Mouse (Mus musculus): ENCODE data around the gene Zfp870. TPM values are rescaled to one million over a fixed set of nuclear protein-coding genes. Genes with fewer than 3 reads are reported as not detected.

Gene Zfp870
- polyA plus RNA-seq, 1 experiment from 2014 or later, result 11.1 TPM

- H3K4me1 ChIP-seq (ENCODE audit: control insufficient read depth, insufficient read depth, low read length), result no peaks in the 10 kb centered on the region
- no peaks in the 10 kb centered on the region for H3K36me3 ChIP-seq (ENCODE audit: control insufficient read depth, insufficient read depth, low read length)
- H3K4me3 ChIP-seq (replicated peaks; ENCODE audit: low read depth, low read length), result no peak overlapping the region
- H3K4me2 ChIP-seq (ENCODE audit: low read length), result no peak overlapping the region
- H3K9ac ChIP-seq (replicated peaks; ENCODE audit: low read length), result no peak overlapping the region
- H3K27me3 ChIP-seq (ENCODE audit: control insufficient read depth, insufficient read depth, low read length), result no peaks in the 10 kb centered on the region
- 82% methylated on average over 10 of the region's 10 CpGs for WGBS
- no peak for ATAC-seq (ENCODE audit: low FRiP score, low TSS enrichment)
- no peak for DNase-seq
- no peak overlapping the region for H3K27ac ChIP-seq (replicated peaks; ENCODE audit: low read depth, low read length)
- H3K9me3 ChIP-seq (ENCODE audit: control insufficient read depth, low read length), result no peaks in the 10 kb centered on the region
Measured at GRCm38 (mm10) chr17:32906172-32906571, 14.7 kb upstream of the Zfp870 start.

GRCm38 (mm10) chr17:32905239-32905638 lies 13.8 kb upstream of the Zfp870 start:
- WGBS, result 10% methylated on average over 19 of the region's 19 CpGs

GRCm38 (mm10) chr17:32904414-32904813 lies 13.0 kb upstream of the Zfp870 start:
- Histone ChIP-seq H3K4me3 (replicated peaks; ENCODE audit: low read depth, low read length) (no peak overlapping the region), H3K27me3 (ENCODE audit: control insufficient read depth, insufficient read depth, low read length) (no peaks in the 10 kb centered on the region), H3K9me3 (ENCODE audit: control insufficient read depth, low read length) (no peaks in the 10 kb centered on the region), H3K27ac (replicated peaks; ENCODE audit: low read depth, low read length) (no peak overlapping the region), H3K36me3 (ENCODE audit: control insufficient read depth, insufficient read depth, low read length) (no peaks in the 10 kb centered on the region), H3K4me1 (ENCODE audit: control insufficient read depth, insufficient read depth, low read length) (no peaks in the 10 kb centered on the region), H3K4me2 (ENCODE audit: low read length) (no peak overlapping the region), H3K9ac (replicated peaks; ENCODE audit: low read length) (no peak overlapping the region)
- 69% methylated on average over 2 of the region's 2 CpGs for WGBS
- ATAC-seq (ENCODE audit: low FRiP score, low TSS enrichment) (no peak), DNase-seq (peak; percentile 20)

More at GRCm38 (mm10) chr17:32905239-32905638, 13.8 kb upstream of the Zfp870 start:
- Histone ChIP-seq H3K27ac (replicated peaks; ENCODE audit: low read depth, low read length) (no peak overlapping the region), H3K4me3 (replicated peaks; ENCODE audit: low read depth, low read length) (0 out of 2 replicates have a peak overlapping the region, but pooled peaks have one; percentile 14), H3K36me3 (ENCODE audit: control insufficient read depth, insufficient read depth, low read length) (no peaks in the 10 kb centered on the region), H3K9me3 (ENCODE audit: control insufficient read depth, low read length) (no peaks in the 10 kb centered on the region), H3K4me2 (ENCODE audit: low read length) (peak overlapping the region; percentile 41), H3K9ac (replicated peaks; ENCODE audit: low read length) (no peak overlapping the region; the same call in 1 of the 2 replicates), H3K4me1 (ENCODE audit: control insufficient read depth, insufficient read depth, low read length) (no peaks in the 10 kb centered on the region), H3K27me3 (ENCODE audit: control insufficient read depth, insufficient read depth, low read length) (no peaks in the 10 kb centered on the region)
- DNase-seq (peak; percentile 77), ATAC-seq (ENCODE audit: low FRiP score, low TSS enrichment) (no peak)

DNA sequence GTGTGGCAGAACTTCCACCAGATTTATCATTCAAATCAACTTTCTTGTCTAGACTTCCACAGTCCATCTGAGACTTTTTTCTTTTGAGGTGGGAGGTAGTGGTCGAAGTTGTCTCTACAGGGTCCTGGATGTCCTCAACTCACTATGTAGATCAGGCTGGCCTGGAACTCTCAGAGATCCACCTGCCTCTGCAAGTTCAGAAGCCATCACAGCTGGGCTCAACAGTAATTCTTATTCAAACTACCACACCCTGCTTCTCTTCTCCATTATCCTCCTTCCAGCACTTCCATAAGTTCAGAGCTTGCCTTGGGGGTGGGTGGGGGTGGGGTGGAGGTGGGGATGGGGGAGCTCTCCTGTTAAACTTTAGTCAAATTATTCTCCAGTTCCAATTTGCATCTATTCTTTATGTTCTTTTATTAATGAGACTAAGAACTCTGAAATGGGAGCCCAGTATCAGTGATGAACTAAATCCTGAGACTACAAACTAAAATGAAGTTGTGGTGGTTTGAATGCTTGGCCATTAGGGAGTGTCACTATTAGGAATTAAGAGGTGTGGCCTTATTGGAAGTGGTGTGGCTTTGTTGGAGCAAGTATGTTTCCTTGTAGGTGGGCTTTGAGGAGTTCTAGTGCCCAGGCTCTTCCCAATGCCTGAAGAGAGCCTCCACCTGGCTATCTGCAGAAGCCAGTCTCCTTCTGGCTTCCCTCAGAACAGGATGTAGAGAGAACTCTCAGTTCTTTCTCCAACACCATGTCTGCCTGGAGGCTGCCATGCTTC lies 10.5 kb upstream of the Zfp870 start:
- no peak for ATAC-seq (ENCODE audit: low FRiP score, low TSS enrichment)
- 52% methylated on average over 1 of the region's 1 CpGs for WGBS
- no peak overlapping the region for H3K4me3 ChIP-seq (replicated peaks; ENCODE audit: low read depth, low read length)

DNA sequence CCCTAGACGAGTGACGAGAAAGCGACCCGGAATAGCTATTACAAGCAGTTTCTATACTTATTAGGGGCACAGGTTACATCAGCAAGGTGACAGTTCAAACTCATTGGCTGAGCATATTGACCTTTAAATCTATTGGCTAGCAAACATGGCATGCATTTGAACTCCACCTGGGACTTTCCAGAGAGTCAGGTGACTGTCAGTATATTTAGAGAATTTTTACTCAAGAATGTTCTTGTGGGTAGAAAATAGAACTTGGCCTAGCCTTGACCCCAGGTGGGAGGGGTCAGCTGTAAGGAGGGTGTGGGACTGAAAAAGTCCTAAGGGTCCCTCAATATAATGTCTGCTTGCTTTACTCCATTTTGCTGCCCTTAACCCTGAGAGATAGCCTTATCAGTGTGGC lies 4.0 kb upstream of the Zfp870 start:
- DNase-seq (no peak), ATAC-seq (ENCODE audit: low FRiP score, low TSS enrichment) (no peak)
- no peaks in the 10 kb centered on the region for H3K9me3 ChIP-seq (ENCODE audit: control insufficient read depth, low read length)
- H3K4me3 ChIP-seq (replicated peaks; ENCODE audit: low read depth, low read length), result no peak overlapping the region
- no peaks in the 10 kb centered on the region for H3K27me3 ChIP-seq (ENCODE audit: control insufficient read depth, insufficient read depth, low read length)
- H3K27ac ChIP-seq (replicated peaks; ENCODE audit: low read depth, low read length), result no peak overlapping the region
- WGBS, result 93% methylated on average over 4 of the region's 4 CpGs
- peaks cover 5% of the 10 kb centered on the region for H3K4me1 ChIP-seq (ENCODE audit: control insufficient read depth, insufficient read depth, low read length)
- no peaks in the 10 kb centered on the region for H3K36me3 ChIP-seq (ENCODE audit: control insufficient read depth, insufficient read depth, low read length)
- no peak overlapping the region for H3K9ac ChIP-seq (replicated peaks; ENCODE audit: low read length)
- no peak overlapping the region for H3K4me2 ChIP-seq (ENCODE audit: low read length)

More for the DNA sequence above, 10.5 kb upstream of the Zfp870 start:
- Histone ChIP-seq H3K27ac (replicated peaks; ENCODE audit: low read depth, low read length) (no peak overlapping the region), H3K4me2 (ENCODE audit: low read length) (no peak overlapping the region), H3K9me3 (ENCODE audit: control insufficient read depth, low read length) (no peaks in the 10 kb centered on the region), H3K27me3 (ENCODE audit: control insufficient read depth, insufficient read depth, low read length) (no peaks in the 10 kb centered on the region), H3K36me3 (ENCODE audit: control insufficient read depth, insufficient read depth, low read length) (no peaks in the 10 kb centered on the region), H3K4me1 (ENCODE audit: control insufficient read depth, insufficient read depth, low read length) (no peaks in the 10 kb centered on the region), H3K9ac (replicated peaks; ENCODE audit: low read length) (no peak overlapping the region)
- no peak for DNase-seq

DNA sequence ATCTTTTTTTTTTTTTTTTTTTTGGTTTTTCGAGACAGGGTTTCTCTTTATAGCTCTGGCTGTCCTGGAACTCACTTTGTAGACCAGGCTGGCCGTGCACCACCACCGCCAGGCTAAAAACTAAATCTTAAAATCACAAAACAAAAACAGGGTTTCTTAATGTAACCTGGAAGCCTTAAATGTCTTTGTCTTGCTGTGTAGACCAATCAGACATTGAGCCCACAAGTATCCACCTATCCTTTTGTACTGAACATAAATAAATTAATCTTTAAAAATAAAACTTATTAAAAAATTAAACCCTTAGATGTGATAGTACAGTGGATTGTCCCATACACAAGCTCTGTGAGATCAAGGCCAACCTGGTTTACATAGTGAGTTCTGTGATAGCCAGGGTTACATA lies 2.5 kb upstream of the Zfp870 start:
- WGBS, result 80% methylated on average over 3 of the region's 3 CpGs
- Histone ChIP-seq H3K27ac (replicated peaks; ENCODE audit: low read depth, low read length) (no peak overlapping the region), H3K27me3 (ENCODE audit: control insufficient read depth, insufficient read depth, low read length) (no peaks in the 10 kb centered on the region), H3K4me2 (ENCODE audit: low read length) (no peak overlapping the region), H3K36me3 (ENCODE audit: control insufficient read depth, insufficient read depth, low read length) (no peaks in the 10 kb centered on the region), H3K9ac (replicated peaks; ENCODE audit: low read length) (no peak overlapping the region), H3K4me1 (ENCODE audit: control insufficient read depth, insufficient read depth, low read length) (peaks cover 11% of the 10 kb centered on the region), H3K4me3 (replicated peaks; ENCODE audit: low read depth, low read length) (no peak overlapping the region), H3K9me3 (ENCODE audit: control insufficient read depth, low read length) (no peaks in the 10 kb centered on the region)
- ATAC-seq (ENCODE audit: low FRiP score, low TSS enrichment), result no peak
- no peak for DNase-seq

- peak overlapping the region; percentile 74 for H3K9ac ChIP-seq (replicated peaks; ENCODE audit: low read length)
- DNase-seq (no peak), ATAC-seq (ENCODE audit: low FRiP score, low TSS enrichment) (no peak; the same call in 1 of the 2 replicates)
- H3K27ac ChIP-seq (replicated peaks; ENCODE audit: low read depth, low read length), result peak overlapping the region; percentile 83
- no peaks in the 10 kb centered on the region for H3K27me3 ChIP-seq (ENCODE audit: control insufficient read depth, insufficient read depth, low read length)
- H3K4me1 ChIP-seq (ENCODE audit: control insufficient read depth, insufficient read depth, low read length), result peaks cover 11% of the 10 kb centered on the region
- WGBS, result 5% methylated on average over 11 of the region's 11 CpGs
- peak overlapping the region; percentile 84 for H3K4me2 ChIP-seq (ENCODE audit: low read length)
- H3K36me3 ChIP-seq (ENCODE audit: control insufficient read depth, insufficient read depth, low read length), result no peaks in the 10 kb centered on the region
- H3K9me3 ChIP-seq (ENCODE audit: control insufficient read depth, low read length), result no peaks in the 10 kb centered on the region
- H3K4me3 ChIP-seq (replicated peaks; ENCODE audit: low read depth, low read length), result peak overlapping the region; percentile 76
Measured at GRCm38 (mm10) chr17:32890852-32891238, 597 bp downstream of the Zfp870 start.

DNA sequence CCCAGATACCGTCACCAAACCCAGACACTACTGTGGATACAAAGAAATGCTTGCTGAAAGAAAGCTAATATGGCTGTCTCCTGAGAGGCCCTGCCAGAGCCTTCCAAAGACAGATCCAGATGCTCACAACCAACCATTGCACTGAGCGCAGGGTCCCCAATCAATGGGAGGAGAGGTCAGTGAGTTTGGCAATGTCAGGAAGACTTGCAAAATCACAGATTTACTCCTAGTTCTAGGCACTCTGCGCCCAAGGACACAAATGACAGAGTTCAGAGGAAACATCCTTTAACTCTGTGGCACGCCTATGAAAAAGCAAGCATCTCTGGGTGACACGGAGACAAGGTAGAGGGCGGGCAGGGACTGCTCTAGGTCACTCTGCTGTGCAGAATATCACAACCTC lies 1.8 kb downstream of the Zfp870 start:
- ATAC-seq (ENCODE audit: low FRiP score, low TSS enrichment) (no peak), DNase-seq (no peak)
- no peaks in the 10 kb centered on the region; the same call in 1 of the 2 replicates for H3K36me3 ChIP-seq (ENCODE audit: control insufficient read depth, insufficient read depth, low read length)
- no peak overlapping the region for H3K4me3 ChIP-seq (replicated peaks; ENCODE audit: low read depth, low read length)
- H3K27ac ChIP-seq (replicated peaks; ENCODE audit: low read depth, low read length), result no peak overlapping the region
- H3K27me3 ChIP-seq (ENCODE audit: control insufficient read depth, insufficient read depth, low read length), result no peaks in the 10 kb centered on the region
- no peaks in the 10 kb centered on the region for H3K9me3 ChIP-seq (ENCODE audit: control insufficient read depth, low read length)
- peaks cover 11% of the 10 kb centered on the region for H3K4me1 ChIP-seq (ENCODE audit: control insufficient read depth, insufficient read depth, low read length)
- peak overlapping the region; percentile 74; the same call in 1 of the 2 replicates for H3K9ac ChIP-seq (replicated peaks; ENCODE audit: low read length)
- H3K4me2 ChIP-seq (ENCODE audit: low read length), result peak overlapping the region; percentile 84; the same call in 1 of the 2 replicates
- 95% methylated on average over 6 of the region's 6 CpGs for WGBS
